Mouse (Mus musculus) stomach, embryonic 16.5 days (tissue): Measurements from ENCODE around the gene Tcp11. TPM values are rescaled to one million over a fixed set of nuclear protein-coding genes. Genes with fewer than 3 reads are reported as not detected.

Experiments
- ATAC-seq: fragments of 200-750 bp; cut with Nextera tagmentation; 2 replicates; pipeline ENCODE4 v1.8.0; 2017; ENCODE audit warnings: moderate number of reproducible peaks, moderate TSS enrichment; ENCODE audit not compliant: insufficient read depth, low FRiP score
- H3K27ac ChIP-seq: fragments of 300-500 bp; sonication (generic); 2 replicates; pipeline ENCODE4 v1.5.1; 2014; ENCODE audit warnings: low read length
- H3K27me3 ChIP-seq: fragments of 300-500 bp; sonication (generic); 2 replicates; pipeline ENCODE4 v1.6.1; 2014; ENCODE audit warnings: low read length, control low read depth, mixed read lengths; ENCODE audit not compliant: control insufficient read depth, insufficient read depth
- H3K36me3 ChIP-seq: fragments of 300-500 bp; sonication (generic); 2 replicates; pipeline ENCODE4 v1.6.1; 2014; ENCODE audit warnings: low read length; ENCODE audit not compliant: control insufficient read depth, insufficient read depth
- H3K4me1 ChIP-seq: fragments of 300-500 bp; sonication (generic); 2 replicates; pipeline ENCODE4 v1.6.1; 2014; ENCODE audit warnings: low read length, control low read depth, mixed read lengths; ENCODE audit not compliant: control insufficient read depth, insufficient read depth
- H3K4me2 ChIP-seq: fragments of 300-500 bp; sonication (generic); 2 replicates; pipeline ENCODE4 v1.6.1; 2014; ENCODE audit warnings: low read depth, low read length, mixed read lengths
- H3K4me3 ChIP-seq: fragments of 300-500 bp; sonication (generic); replicated peaks from 2 replicates; pipeline ENCODE4 v1.5.1; 2014; ENCODE audit warnings: mild to moderate bottlenecking, low read length
- H3K9ac ChIP-seq: fragments of 300-500 bp; sonication (generic); 2 replicates; pipeline ENCODE4 v1.6.1; 2014; ENCODE audit warnings: low read length
- H3K9me3 ChIP-seq: fragments of 300-500 bp; sonication (generic); replicated peaks from 2 replicates; pipeline ENCODE4 v1.6.1; 2016; ENCODE audit warnings: low read length, control low read depth; ENCODE audit not compliant: control insufficient read depth
- WGBS: fragments of 180-500 bp; shearing (Covaris S2); extraction: QIAGEN DNeasy Blood & Tissue Kit; methylation state at CpG from one replicate; pipeline ENCODE4 v1.1.7; 2014; 5-methylcytosine and 5-hydroxymethylcytosine counted together
- polyA plus RNA-seq: library from polyadenylated mRNA; unstranded; fragments of >200 nt; fragmentation: Nextera tagmentation; extraction: Ambion mirVana; gene quantifications from 2 replicates; pipeline ENCODE4 v1.2.1, GENCODE M21; 2015

Tcp11 gene
- polyA plus RNA-seq, 1 experiment from 2014 or later, result 1.9 TPM

GRCm38 (mm10) chr17:28062710-28063109 is 17.7 kb downstream of the Tcp11 start:
- 85% methylated on average over 7 of the region's 7 CpGs for WGBS
- no peak for ATAC-seq

DNA sequence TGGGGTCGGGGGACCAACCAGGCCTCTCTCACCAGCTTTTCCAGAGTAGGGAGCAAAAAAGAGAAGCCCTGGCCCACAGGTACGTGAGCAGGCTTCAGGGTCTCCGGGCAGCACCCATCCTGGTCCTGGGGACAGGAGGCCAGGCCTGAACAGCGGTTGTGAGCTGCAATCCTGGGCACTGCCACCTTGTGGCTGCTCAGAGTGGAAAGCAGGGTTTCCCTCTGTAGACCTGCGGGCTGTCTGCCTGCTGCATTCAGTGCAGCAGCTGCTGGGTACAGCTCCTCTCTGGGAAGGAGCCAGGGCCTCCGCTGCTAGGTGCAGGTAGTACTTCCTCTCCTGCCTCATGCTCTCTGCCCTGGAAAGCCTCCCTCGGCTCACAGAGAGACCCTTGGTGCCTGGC is 19.0 kb downstream of the Tcp11 start:
- Histone ChIP-seq H3K4me3 (no peak overlapping the region), H3K36me3 (peaks cover 7% of the 10 kb centered on the region), H3K27ac (peak overlapping the region; percentile 64), H3K4me1 (peaks cover 3% of the 10 kb centered on the region; the same call in 1 of the 2 replicates), H3K4me2 (no peak overlapping the region), H3K9ac (no peak overlapping the region), H3K9me3 (no peaks in the 10 kb centered on the region), H3K27me3 (no peaks in the 10 kb centered on the region)
- peak; percentile 74; the same call in 1 of the 2 replicates for ATAC-seq
- WGBS, result 53% methylated on average over 7 of the region's 7 CpGs

More at GRCm38 (mm10) chr17:28062710-28063109, 17.7 kb downstream of the Tcp11 start:
- Histone ChIP-seq H3K9me3 (no peaks in the 10 kb centered on the region), H3K27ac (peak overlapping the region; percentile 40), H3K4me3 (no peak overlapping the region), H3K9ac (no peak overlapping the region), H3K36me3 (no peaks in the 10 kb centered on the region), H3K27me3 (no peaks in the 10 kb centered on the region), H3K4me1 (peaks cover 9% of the 10 kb centered on the region; the same call in 1 of the 2 replicates), H3K4me2 (no peak overlapping the region)

DNA sequence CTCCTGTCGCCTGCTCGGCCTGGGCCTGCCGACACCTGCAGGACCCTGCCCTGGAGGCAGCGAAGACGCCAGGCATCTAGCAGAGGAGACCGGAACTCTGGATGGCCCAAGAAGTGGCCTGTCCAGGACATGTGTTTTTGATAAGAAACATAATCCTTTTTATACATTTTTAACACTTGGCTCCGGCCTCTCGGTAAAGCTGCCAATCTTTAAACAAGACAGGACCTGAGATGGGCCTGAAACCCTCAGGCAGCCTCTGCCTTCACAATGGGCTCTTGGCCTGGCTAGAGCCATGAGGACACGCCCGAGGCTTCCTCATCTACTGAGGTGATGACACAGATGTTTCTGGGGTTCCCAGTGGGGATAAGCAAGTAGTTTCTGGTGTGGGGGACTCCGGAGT is 19.8 kb downstream of the Tcp11 start:
- H3K27me3 ChIP-seq, result no peaks in the 10 kb centered on the region
- no peak for ATAC-seq
- H3K4me2 ChIP-seq, result no peak overlapping the region
- no peak overlapping the region for H3K27ac ChIP-seq
- 86% methylated on average over 11 of the region's 11 CpGs for WGBS
- no peaks in the 10 kb centered on the region for H3K9me3 ChIP-seq
- H3K4me3 ChIP-seq, result no peak overlapping the region
- H3K4me1 ChIP-seq, result no peaks in the 10 kb centered on the region
- H3K36me3 ChIP-seq, result peaks cover 7% of the 10 kb centered on the region
- H3K9ac ChIP-seq, result no peak overlapping the region

GRCm38 (mm10) chr17:28058346-28058745 is 22.1 kb downstream of the Tcp11 start:
- 83% methylated on average over 13 of the region's 13 CpGs for WGBS
- H3K4me3 ChIP-seq, result no peak overlapping the region
- H3K4me2 ChIP-seq, result no peak overlapping the region
- no peaks in the 10 kb centered on the region for H3K4me1 ChIP-seq
- peaks cover 16% of the 10 kb centered on the region for H3K36me3 ChIP-seq
- no peak overlapping the region for H3K27ac ChIP-seq
- no peak overlapping the region for H3K9ac ChIP-seq
- no peak for ATAC-seq
- no peaks in the 10 kb centered on the region for H3K9me3 ChIP-seq
- no peaks in the 10 kb centered on the region for H3K27me3 ChIP-seq

- 0 out of 2 replicates have a peak, but pooled peaks have one; percentile 22 for ATAC-seq
- Histone ChIP-seq H3K27ac (no peak overlapping the region), H3K4me3 (no peak overlapping the region), H3K36me3 (peaks cover 16% of the 10 kb centered on the region), H3K9ac (no peak overlapping the region), H3K4me2 (no peak overlapping the region), H3K9me3 (no peaks in the 10 kb centered on the region), H3K4me1 (no peaks in the 10 kb centered on the region), H3K27me3 (no peaks in the 10 kb centered on the region)
- 77% methylated on average over 21 of the region's 21 CpGs for WGBS
Observed at GRCm38 (mm10) chr17:28052293-28052863, 28.1 kb downstream of the Tcp11 start.

DNA sequence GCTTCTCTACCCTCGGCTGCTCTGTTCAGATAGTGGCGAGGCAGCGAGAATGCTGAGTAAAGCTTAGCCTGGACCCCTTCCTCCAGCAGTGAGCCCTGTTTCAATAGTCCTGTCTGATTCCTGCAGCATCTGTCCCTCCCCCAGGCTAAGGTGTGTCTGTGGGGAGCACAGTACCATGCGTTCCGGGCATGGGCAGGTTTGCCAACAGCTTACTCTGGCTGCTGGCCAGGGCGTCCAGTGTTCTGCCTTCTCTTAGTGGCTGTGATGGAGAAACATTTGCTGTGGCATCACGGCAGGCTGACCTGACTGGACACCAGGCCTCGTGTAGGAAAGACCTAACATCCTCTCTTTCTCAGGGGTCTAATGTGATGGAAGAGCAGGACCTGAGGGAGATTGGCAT is 30.2 kb downstream of the Tcp11 start:
- no peak overlapping the region for H3K4me2 ChIP-seq
- no peak overlapping the region for H3K4me3 ChIP-seq
- H3K4me1 ChIP-seq, result no peaks in the 10 kb centered on the region
- no peak overlapping the region for H3K9ac ChIP-seq
- H3K36me3 ChIP-seq, result 0 out of 2 replicates have a peak, but pooled peaks cover 9% of the 10 kb centered on the region
- H3K9me3 ChIP-seq, result no peaks in the 10 kb centered on the region
- no peaks in the 10 kb centered on the region for H3K27me3 ChIP-seq
- H3K27ac ChIP-seq, result no peak overlapping the region
- 89% methylated on average over 8 of the region's 8 CpGs for WGBS
- no peak for ATAC-seq

- no peaks in the 10 kb centered on the region for H3K36me3 ChIP-seq
- no peak overlapping the region for H3K4me3 ChIP-seq
- H3K27me3 ChIP-seq, result no peaks in the 10 kb centered on the region
- H3K9me3 ChIP-seq, result no peaks in the 10 kb centered on the region
- H3K27ac ChIP-seq, result no peak overlapping the region
- H3K4me1 ChIP-seq, result no peaks in the 10 kb centered on the region
- H3K4me2 ChIP-seq, result no peak overlapping the region
- no peak for ATAC-seq
- 46% methylated on average over 4 of the region's 4 CpGs for WGBS
- H3K9ac ChIP-seq, result no peak overlapping the region
Observed at GRCm38 (mm10) chr17:28048425-28048824, 32.0 kb downstream of the Tcp11 start.

GRCm38 (mm10) chr17:28047520-28047919 is 32.9 kb downstream of the Tcp11 start:
- WGBS, result 81% methylated on average over 5 of the region's 5 CpGs
- Histone ChIP-seq H3K4me1 (no peaks in the 10 kb centered on the region), H3K9me3 (no peaks in the 10 kb centered on the region), H3K36me3 (no peaks in the 10 kb centered on the region), H3K27ac (no peak overlapping the region), H3K27me3 (no peaks in the 10 kb centered on the region), H3K4me3 (no peak overlapping the region), H3K4me2 (no peak overlapping the region), H3K9ac (no peak overlapping the region)
- ATAC-seq, result no peak

DNA sequence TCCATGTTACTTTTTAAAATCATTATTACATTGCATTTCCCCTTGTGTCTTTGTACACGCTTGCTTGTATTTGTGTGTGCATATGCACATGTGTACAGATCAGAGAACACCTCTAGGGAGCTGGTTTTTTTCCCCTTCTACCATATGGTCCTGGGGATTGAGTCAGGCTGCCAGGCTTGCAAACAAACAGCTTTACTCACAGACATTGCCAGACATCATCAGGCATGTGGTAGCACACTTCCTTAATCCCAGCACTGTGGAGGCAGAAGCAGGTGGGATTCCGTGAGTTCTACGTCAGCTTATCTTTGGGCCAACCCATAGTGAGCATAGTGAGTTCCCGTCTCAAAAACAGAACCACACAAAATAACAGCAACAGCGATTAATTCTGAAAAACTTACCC is 33.4 kb downstream of the Tcp11 start:
- H3K4me2 ChIP-seq, result no peak overlapping the region

More for the DNA sequence above, 33.4 kb downstream of the Tcp11 start:
- no peaks in the 10 kb centered on the region for H3K4me1 ChIP-seq
- H3K9ac ChIP-seq, result no peak overlapping the region
- 85% methylated on average over 5 of the region's 5 CpGs for WGBS
- no peak for ATAC-seq
- no peaks in the 10 kb centered on the region for H3K36me3 ChIP-seq
- no peak overlapping the region for H3K4me3 ChIP-seq
- H3K27me3 ChIP-seq, result no peaks in the 10 kb centered on the region
- H3K27ac ChIP-seq, result no peak overlapping the region
- no peaks in the 10 kb centered on the region for H3K9me3 ChIP-seq
